Mouse (Mus musculus) cerebellum, adult 2 months (tissue): ENCODE measurements around the gene Cntd1. TPM values are rescaled to one million over a fixed set of nuclear protein-coding genes. Genes with fewer than 3 reads are reported as not detected.
A peak's percentile ranks its signal among the peaks of the same experiment; 100 is the strongest.
"Not testable (repeated sequence)": the region's sequence is repeated elsewhere in the genome, so short reads cannot be mapped to it uniquely, and the experiment has no call there.

Experiments used
- DNase-seq, 2 experiments: peaks; one replicate each; pipeline ENCODE4 v3.0.0; 2021
- H3K27ac ChIP-seq: fragments of 200-500 bp; 2 replicates; pipeline ENCODE4 v1.5.1; 2012; ENCODE audit warnings: low read length, control low read depth, inconsistent platforms; ENCODE audit not compliant: insufficient read depth
- H3K27me3 ChIP-seq: fragments of 200-500 bp; 2 replicates; pipeline ENCODE4 v1.6.1; 2012; ENCODE audit warnings: inconsistent platforms, mild to moderate bottlenecking, low read length, moderate library complexity; ENCODE audit not compliant: control insufficient read depth, insufficient read depth
- H3K4me1 ChIP-seq: fragments of 200-500 bp; 2 replicates; pipeline ENCODE4 v1.6.1; 2011; ENCODE audit warnings: low read length; ENCODE audit not compliant: control insufficient read depth, insufficient read depth
- H3K4me3 ChIP-seq: fragments of 200-500 bp; replicated peaks from 2 replicates; pipeline ENCODE3; 2011; ENCODE audit warnings: mild to moderate bottlenecking, low read depth, low read length, control low read depth; ENCODE audit not compliant: insufficient read depth
- CTCF ChIP-seq: fragments of 200-500 bp; IDR thresholded peaks from 2 replicates; pipeline ENCODE4 v1.5.1; 2011; ENCODE audit warnings: low read depth, mild to moderate bottlenecking, control low read depth, low read length, moderate library complexity, borderline replicate concordance; ENCODE audit not compliant: insufficient read depth
- POLR2A ChIP-seq: fragments of 200-500 bp; IDR thresholded peaks from 2 replicates; pipeline ENCODE4 v1.6.1; 2011; ENCODE audit warnings: low read length, control low read depth, borderline replicate concordance; ENCODE audit not compliant: insufficient read depth
- WGBS: fragments of 180-500 bp; shearing (Covaris S2); methylation state at CpG from one replicate; pipeline ENCODE4 v1.1.7; 2018; 5-methylcytosine and 5-hydroxymethylcytosine counted together
- polyA plus RNA-seq: library from polyadenylated mRNA; depleted of rRNA; stranded (reverse); fragments of >200 nt; gene quantifications from 2 replicates; pipeline ENCODE4 v1.2.3, GENCODE M21; 2012

Cntd1 gene
- polyA plus RNA-seq, 1 experiment, result 0.65 TPM

GRCm38 (mm10) chr11:101324763-101325162 is 46.0 kb downstream of the Cntd1 start, which contains the start of gene Aoc2:
Gene Aoc2 (plus strand): TSS chr11:101325063.
- Histone ChIP-seq H3K4me1 (no peaks in the 10 kb centered on the region), H3K27ac (no peak within 1 kb of the TSS), H3K27me3 (no peaks in the 10 kb centered on the region), H3K4me3 (no peak within 1 kb of the TSS)
- TF ChIP-seq CTCF (no peak), POLR2A (no peak)
- no peak for DNase-seq
- 89% methylated on average over 5 of the region's 5 CpGs for WGBS

DNA sequence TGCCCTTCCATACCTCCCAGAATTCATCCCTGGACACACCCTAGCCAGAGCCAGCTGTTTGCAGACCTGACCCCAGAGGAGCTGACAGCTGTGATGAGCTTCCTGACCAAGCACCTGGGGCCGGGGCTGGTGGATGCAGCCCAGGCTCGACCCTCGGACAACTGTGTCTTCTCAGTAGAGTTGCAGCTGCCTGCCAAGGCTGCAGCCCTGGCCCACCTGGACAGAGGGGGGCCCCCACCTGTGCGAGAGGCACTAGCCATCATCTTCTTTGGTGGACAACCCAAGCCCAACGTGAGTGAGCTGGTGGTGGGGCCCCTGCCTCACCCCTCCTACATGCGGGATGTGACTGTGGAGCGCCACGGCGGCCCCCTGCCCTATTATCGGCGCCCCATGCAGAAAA is 46.4 kb downstream of the Cntd1 start:
- H3K4me1 ChIP-seq, H3K27me3 ChIP-seq, H3K27ac ChIP-seq, DNase-seq, H3K4me3 ChIP-seq: not testable (repeated sequence)
- WGBS, result 87% methylated on average over 11 of the region's 11 CpGs

DNA sequence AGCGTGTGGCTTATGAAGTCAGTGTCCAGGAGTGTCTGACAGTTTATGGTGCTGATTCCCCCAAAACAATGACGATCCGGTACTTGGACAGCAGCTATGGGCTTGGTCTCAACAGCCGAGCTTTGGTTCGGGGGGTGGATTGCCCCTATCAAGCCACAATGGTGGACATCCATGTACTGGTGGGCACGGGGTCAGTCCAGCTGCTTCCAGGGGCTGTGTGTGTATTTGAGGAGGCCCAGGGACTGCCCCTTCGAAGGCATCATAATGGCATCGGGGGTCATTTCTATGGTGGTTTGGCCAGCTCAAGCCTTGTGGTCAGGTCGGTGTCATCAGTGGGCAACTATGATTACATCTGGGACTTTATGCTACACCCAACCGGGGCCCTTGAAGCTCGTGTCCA is 47.3 kb downstream of the Cntd1 start:
- Histone ChIP-seq H3K4me3 (no peak overlapping the region), H3K4me1 (no peaks in the 10 kb centered on the region), H3K27ac (no peak overlapping the region), H3K27me3 (no peaks in the 10 kb centered on the region)
- 86% methylated on average over 11 of the region's 11 CpGs for WGBS
- TF ChIP-seq POLR2A (no peak), CTCF (no peak)
- no peak for DNase-seq

DNA sequence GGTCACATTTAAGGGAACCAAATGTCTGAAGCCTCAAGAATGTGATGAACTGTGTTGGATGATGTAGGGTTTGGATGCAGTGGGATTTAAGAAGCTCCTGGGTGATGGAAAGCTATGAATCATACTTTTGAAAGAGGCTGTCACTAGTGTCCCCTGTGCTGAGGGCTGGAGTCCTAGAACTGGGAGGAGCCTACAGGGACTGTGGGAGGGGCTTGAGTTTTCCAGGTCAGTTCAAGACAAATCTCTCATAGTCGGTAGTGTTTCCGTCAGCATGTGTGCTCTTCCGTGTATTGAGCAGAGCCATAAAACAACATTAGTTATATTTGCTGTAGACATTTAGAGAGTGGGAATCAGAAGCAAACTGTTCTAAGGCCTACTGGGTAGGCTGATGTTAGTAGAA is 48.5 kb downstream of the Cntd1 start:
- no peaks in the 10 kb centered on the region for H3K4me1 ChIP-seq
- H3K27ac ChIP-seq, result no peak overlapping the region
- no peak for DNase-seq
- H3K4me3 ChIP-seq, result no peak overlapping the region
- no peaks in the 10 kb centered on the region for H3K27me3 ChIP-seq
- no peak for TF ChIP-seq CTCF
- TF ChIP-seq POLR2A, result no peak
- WGBS, result 58% methylated on average over 3 of the region's 3 CpGs

- peak in 1 of 2 experiments; percentile 25 for DNase-seq
- no peak overlapping the region for H3K27ac ChIP-seq
- no peak overlapping the region for H3K4me3 ChIP-seq
- 43% methylated on average over 6 of the region's 6 CpGs for WGBS
- H3K27me3 ChIP-seq, result no peaks in the 10 kb centered on the region
- H3K4me1 ChIP-seq, result no peaks in the 10 kb centered on the region
- no peak for TF ChIP-seq POLR2A
- no peak for TF ChIP-seq CTCF
Measured at GRCm38 (mm10) chr11:101328941-101329635, 50.3 kb downstream of the Cntd1 start.

DNA sequence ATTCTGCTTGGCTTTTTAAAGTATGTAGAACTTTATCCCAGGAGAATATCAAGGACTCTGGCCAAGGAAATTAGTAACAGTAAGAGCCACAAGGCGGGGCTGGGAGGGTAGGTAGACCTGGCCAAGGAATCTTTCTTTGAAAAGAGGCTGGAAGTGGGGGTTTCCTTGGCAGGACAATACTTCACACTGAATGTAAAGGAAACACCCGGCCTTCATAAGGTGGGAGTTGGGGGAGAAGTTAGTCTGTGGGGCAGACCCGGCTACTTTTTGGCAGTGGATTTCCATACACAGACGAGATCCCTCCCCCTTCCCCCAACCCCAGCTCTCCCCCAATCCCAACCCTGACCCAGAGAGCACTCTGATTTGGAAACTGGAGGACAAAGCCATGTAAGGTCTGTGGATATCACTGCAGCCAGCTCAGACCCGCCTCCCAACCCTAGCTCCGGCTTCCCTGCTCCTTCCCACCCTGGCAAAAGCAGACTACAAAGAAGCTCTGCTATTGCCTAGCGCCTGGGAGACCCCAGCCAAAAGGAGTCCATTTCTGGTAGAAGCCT is 51.6 kb downstream of the Cntd1 start, which contains the start of gene Aoc3:
TSS of gene Aoc3 (plus strand) at position 235 of the 554 bp plus-strand sequence.
- 29% methylated on average over 7 of the region's 7 CpGs for WGBS
- Histone ChIP-seq H3K4me1 (no peaks in the 10 kb centered on the region), H3K27ac (no peak within 1 kb of the TSS), H3K27me3 (no peaks in the 10 kb centered on the region), H3K4me3 (no peak within 1 kb of the TSS)
- TF ChIP-seq POLR2A (no peak), CTCF (no peak)
- DNase-seq, result no peak

- H3K4me1 ChIP-seq, H3K27me3 ChIP-seq, H3K27ac ChIP-seq, H3K4me3 ChIP-seq, DNase-seq: not testable (repeated sequence)
- 26% methylated on average over 6 of the region's 6 CpGs for WGBS
Measured at GRCm38 (mm10) chr11:101330961-101331360, 52.1 kb downstream of the Cntd1 start.

DNA sequence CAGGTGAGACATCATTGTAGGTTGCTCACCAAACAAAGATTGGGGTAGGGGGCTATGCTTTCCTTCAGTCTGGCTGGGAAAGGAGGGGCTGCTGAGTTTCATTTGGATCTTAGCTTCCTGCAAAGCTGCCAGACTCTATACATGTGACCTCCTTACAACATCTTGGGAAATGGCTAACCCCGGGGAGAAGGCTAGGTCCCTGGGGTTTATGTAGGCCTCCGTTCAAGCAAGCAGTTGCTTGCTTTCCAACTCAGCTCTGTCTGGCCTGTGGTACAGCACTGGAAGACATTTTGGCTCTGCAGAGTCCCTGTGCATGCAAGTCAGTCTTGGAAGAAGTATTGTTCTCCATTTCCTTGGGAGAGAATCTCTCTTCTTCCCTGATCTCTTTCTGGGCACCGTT is 53.7 kb downstream of the Cntd1 start:
- 0 out of 2 replicates have a peak, but pooled peaks cover under 1% of the 10 kb centered on the region for H3K4me1 ChIP-seq
- WGBS, result 61% methylated on average over 3 of the region's 3 CpGs
- no peak overlapping the region for H3K27ac ChIP-seq
- H3K4me3 ChIP-seq, result no peak overlapping the region
- no peaks in the 10 kb centered on the region for H3K27me3 ChIP-seq
- no peak for DNase-seq
- TF ChIP-seq CTCF (no peak), POLR2A (no peak)

DNA sequence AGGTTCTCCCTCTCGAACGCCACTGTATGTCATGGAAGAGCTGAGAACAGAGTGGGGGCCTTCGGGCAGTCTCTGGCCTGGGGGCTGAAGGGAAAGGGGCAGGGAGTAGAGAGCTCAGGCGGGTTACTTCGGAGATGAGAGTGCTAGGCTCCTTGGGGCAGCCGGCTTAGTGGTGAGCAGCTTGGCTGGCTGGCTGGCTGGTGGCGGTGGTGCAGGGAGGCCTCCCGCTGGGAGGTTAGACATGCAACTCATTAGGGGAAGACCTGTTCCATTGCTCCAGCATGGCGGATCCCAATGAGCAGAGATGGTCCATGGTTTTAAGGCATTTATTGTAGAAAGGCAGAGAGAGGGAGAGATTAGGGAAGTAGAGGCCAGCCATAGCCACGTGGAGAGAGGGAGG is 55.2 kb downstream of the Cntd1 start:
- 24% methylated on average over 10 of the region's 10 CpGs for WGBS
- Histone ChIP-seq H3K27me3 (no peaks in the 10 kb centered on the region), H3K27ac (no peak overlapping the region), H3K4me1 (0 out of 2 replicates have a peak, but pooled peaks cover 4% of the 10 kb centered on the region), H3K4me3 (no peak overlapping the region)
- TF ChIP-seq POLR2A (no peak), CTCF (no peak)
- DNase-seq, result no peak
